Comparison of ENCODE assay signal across 20 mouse cellular contexts in genomic region chr2:166400304-166400703, GRCm38 (mm10).
DNase-seq lines count a peak whose midpoint lies in the region; ATAC-seq and TF ChIP-seq lines count a peak whose summit lies in the region.
"Had no signal": no experiment of that assay in that cellular context is flagged by ENCODE, and none has a peak within 500 bp of the region (broad histone marks: within the 10 kb centered on the region; RNA-seq: fewer than 3 reads in every experiment).

No protein-coding gene starts in this region.

- no peaks in the 10 kb centered on the region; the same call in 1 of the 2 replicates for H3K27me3 ChIP-seq in heart, embryonic 13.5 days (replicated peaks)
- no peaks in the 10 kb centered on the region for H3K27me3 ChIP-seq in limb, embryonic 12.5 days
- no peaks in the 10 kb centered on the region for H3K27me3 ChIP-seq in midbrain, postnatal 0 days (ENCODE audit: insufficient read depth, low read length)
- H3K27me3 ChIP-seq: midbrain, embryonic 15.5 days; Patski had no signal

- peak overlapping the region; percentile 97 for H3K27ac ChIP-seq in heart, embryonic 13.5 days (replicated peaks)
- peak overlapping the region; percentile 92; the same call in 1 of the 2 replicates for H3K27ac ChIP-seq in limb, embryonic 12.5 days
- no peak overlapping the region for H3K27ac ChIP-seq in midbrain, postnatal 0 days (ENCODE audit: low read depth, low read length)
- H3K27ac ChIP-seq: hindbrain, embryonic 12.5 days; midbrain, embryonic 15.5 days; neural tube, embryonic 15.5 days had no signal

- H3K36me3 ChIP-seq in heart, embryonic 13.5 days = no peaks in the 10 kb centered on the region
- H3K36me3 ChIP-seq in limb, embryonic 12.5 days = no peaks in the 10 kb centered on the region
- H3K36me3 ChIP-seq in midbrain, postnatal 0 days (ENCODE audit: insufficient read depth, low read length) = no peaks in the 10 kb centered on the region
- H3K36me3 ChIP-seq: embryonic facial prominence, embryonic 15.5 days; hindbrain, embryonic 12.5 days; midbrain, embryonic 15.5 days; neural tube, embryonic 15.5 days had no signal

- no peaks in the 10 kb centered on the region for H3K9me3 ChIP-seq in heart, embryonic 13.5 days
- no peaks in the 10 kb centered on the region for H3K9me3 ChIP-seq in limb, embryonic 12.5 days
- H3K9me3 ChIP-seq in midbrain, postnatal 0 days (ENCODE audit: low read length) = no peaks in the 10 kb centered on the region
- H3K9me3 ChIP-seq: embryonic facial prominence, embryonic 15.5 days; hindbrain, embryonic 12.5 days; midbrain, embryonic 15.5 days; neural tube, embryonic 15.5 days had no signal

- H3K4me3 ChIP-seq in heart, embryonic 13.5 days = no peak overlapping the region
- no peak overlapping the region for H3K4me3 ChIP-seq in limb, embryonic 12.5 days (replicated peaks)
- no peak overlapping the region for H3K4me3 ChIP-seq in midbrain, postnatal 0 days (ENCODE audit: low read depth, low read length)
- H3K4me3 ChIP-seq: embryonic facial prominence, embryonic 15.5 days; hindbrain, embryonic 12.5 days; midbrain, embryonic 15.5 days; neural tube, embryonic 15.5 days had no signal

- 54% methylated on average over 10 of the region's 10 CpGs for WGBS in heart, embryonic 13.5 days
- 46% methylated on average over 10 of the region's 10 CpGs for WGBS in limb, embryonic 12.5 days
- WGBS in midbrain, postnatal 0 days = 69% methylated on average over 10 of the region's 10 CpGs

- H3K4me2 ChIP-seq in heart, embryonic 13.5 days = no peak overlapping the region
- H3K4me2 ChIP-seq in limb, embryonic 12.5 days = no peak overlapping the region
- H3K4me2 ChIP-seq in midbrain, postnatal 0 days (ENCODE audit: low read depth, low read length, poor library complexity, severe bottlenecking) = no peak overlapping the region
- H3K4me2 ChIP-seq: embryonic facial prominence, embryonic 15.5 days; hindbrain, embryonic 12.5 days; midbrain, embryonic 15.5 days; neural tube, embryonic 15.5 days had no signal

- ATAC-seq in heart, embryonic 13.5 days (ENCODE audit: extremely low read depth, insufficient number of reproducible peaks, low FRiP score, low TSS enrichment) = no peak
- ATAC-seq in limb, embryonic 12.5 days (ENCODE audit: insufficient number of reproducible peaks, insufficient read depth, low FRiP score, low TSS enrichment, low read depth) = no peak
- no peak for ATAC-seq in midbrain, postnatal 0 days (ENCODE audit: low FRiP score)
- ATAC-seq: forebrain, embryonic 16.5 days; liver, postnatal 0 days; midbrain, embryonic 15.5 days had no signal

- H3K4me1 ChIP-seq in heart, embryonic 13.5 days = peaks cover 79% of the 10 kb centered on the region
- peaks cover 44% of the 10 kb centered on the region for H3K4me1 ChIP-seq in limb, embryonic 12.5 days (replicated peaks)
- H3K4me1 ChIP-seq in midbrain, postnatal 0 days (ENCODE audit: insufficient read depth, low read length) = peaks cover 6% of the 10 kb centered on the region; the same call in 1 of the 2 replicates

- no peak for DNase-seq in heart, adult 8-10 months (ENCODE audit: low spot score)
- peak; percentile 18 for DNase-seq in kidney, adult 9 months
- DNase-seq in kidney, postnatal 4 days = no peak
- no peak for DNase-seq in midbrain, postnatal 0 days (ENCODE audit: low spot score)
- DNase-seq in right cerebral cortex, adult 18-20 months = no peak
- DNase-seq: adrenal gland, postnatal 14 days; cerebellum, adult 11-12 months; cerebellum, postnatal 14 days; gastrocnemius, postnatal 36 days; liver, postnatal 0 days; lung, postnatal 14 days; right cerebral cortex, postnatal 14 days had no signal

- no peak for TF ChIP-seq CTCF in midbrain, postnatal 0 days (IDR thresholded peaks at IDR 0.05)

- H3K9ac ChIP-seq in heart, embryonic 13.5 days = peak overlapping the region; percentile 33
- H3K9ac ChIP-seq in limb, embryonic 12.5 days (replicated peaks) = no peak overlapping the region
- H3K9ac ChIP-seq in midbrain, postnatal 0 days (replicated peaks; ENCODE audit: low read length, poor library complexity, severe bottlenecking) = no peak overlapping the region
- H3K9ac ChIP-seq: embryonic facial prominence, embryonic 15.5 days; hindbrain, embryonic 12.5 days; liver, postnatal 0 days; midbrain, embryonic 15.5 days; neural tube, embryonic 15.5 days had no signal
